Mouse (Mus musculus): ENCODE measurements around the gene B3gat3. TPM values are rescaled to one million over a fixed set of nuclear protein-coding genes. Genes with fewer than 3 reads are reported as not detected.

The B3gat3 gene
- total RNA-seq, 1 experiment from 2014 or later, result 17.5 TPM

DNA sequence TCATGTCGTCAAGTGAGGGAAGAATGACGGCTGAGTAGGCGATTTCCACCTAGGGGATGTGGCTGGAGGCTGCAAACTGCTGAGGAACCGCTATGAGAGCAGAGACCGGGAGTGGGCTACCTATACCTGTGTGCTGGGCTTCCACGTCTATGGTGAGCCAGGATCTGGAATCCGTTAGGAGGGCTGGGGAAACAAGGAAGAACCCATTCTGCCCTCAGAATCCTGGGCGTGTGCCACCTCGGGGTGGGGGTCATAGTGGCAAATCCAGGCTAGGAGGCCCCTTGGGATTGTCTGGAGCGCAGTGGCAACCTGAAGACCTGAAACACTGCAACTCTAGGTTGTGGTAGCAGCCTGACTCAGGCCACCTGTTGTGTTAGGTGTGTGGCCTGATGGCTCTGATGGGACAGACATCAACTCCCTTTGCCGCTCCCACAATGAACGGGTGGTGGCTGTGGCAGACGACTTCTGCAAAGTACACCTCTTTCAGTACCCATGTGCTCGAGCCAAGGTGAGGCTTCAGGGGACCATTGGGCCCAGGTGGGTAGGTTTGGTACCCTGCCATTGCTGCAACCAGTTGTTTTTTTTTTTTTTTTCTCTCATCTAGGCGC is 20.5 kb downstream of the B3gat3 start:
- ATAC-seq (replicated peaks; ENCODE audit: low read depth, poor library complexity, severe bottlenecking), result no peak

DNA sequence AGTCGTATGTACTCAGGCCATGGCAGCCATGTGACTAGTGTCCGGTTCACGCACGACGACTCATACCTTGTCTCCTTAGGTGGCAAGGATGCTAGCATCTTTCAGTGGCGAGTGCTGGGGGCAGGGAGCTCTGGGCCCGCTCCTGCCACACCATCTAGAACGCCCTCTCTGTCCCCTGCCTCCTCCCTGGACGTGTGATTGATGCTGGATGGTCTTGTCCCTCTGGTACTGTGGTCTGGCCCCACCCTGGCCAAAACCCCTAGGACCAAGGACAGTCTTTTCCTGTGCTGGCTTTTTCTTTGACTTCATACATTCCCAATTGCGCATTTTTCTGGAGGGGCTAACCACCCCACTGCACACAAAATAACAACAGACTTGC is 21.0 kb downstream of the B3gat3 start:
- no peak for ATAC-seq (replicated peaks; ENCODE audit: low read depth, poor library complexity, severe bottlenecking)

DNA sequence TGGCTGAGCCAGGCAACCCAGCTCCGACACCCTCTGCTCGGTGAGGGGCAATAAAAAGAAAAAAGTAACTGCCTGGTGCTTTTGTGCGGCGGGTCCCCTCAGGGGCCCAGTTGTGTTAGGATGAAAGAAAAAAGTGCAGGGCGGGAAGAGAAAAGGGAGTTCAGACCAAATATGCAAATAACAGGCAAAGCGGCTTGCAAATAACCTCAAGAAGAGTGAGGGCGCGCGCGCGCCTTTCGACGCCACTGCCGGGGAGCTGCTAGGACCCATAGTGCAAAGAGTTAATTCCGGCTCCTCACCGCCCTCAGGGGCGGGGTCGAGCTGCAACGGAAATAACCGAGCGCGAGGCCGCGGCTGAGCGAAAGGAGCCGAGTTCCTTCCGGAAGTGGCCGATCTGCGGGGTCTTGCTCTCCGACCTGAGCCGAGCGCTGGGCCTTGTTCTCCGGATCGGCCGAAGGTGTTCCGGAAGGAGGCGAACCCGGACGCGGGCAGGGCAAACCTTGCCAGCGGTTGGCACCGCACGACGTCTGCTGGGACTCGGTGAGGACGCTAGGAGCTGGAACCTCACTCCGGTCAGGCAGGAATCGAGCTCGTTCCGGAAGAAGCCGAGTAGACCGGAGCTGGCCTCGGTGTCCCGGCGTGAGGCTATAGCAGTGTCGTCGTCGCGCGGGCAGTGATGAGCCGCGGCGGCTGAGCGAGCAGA is 21.5 kb downstream of the B3gat3 start, which contains the start of gene Mta2:
Mta2 (plus strand) TSS at position 361 of the 703 bp plus-strand sequence.
- peak; percentile 82 for ATAC-seq (replicated peaks; ENCODE audit: low read depth, poor library complexity, severe bottlenecking)

DNA sequence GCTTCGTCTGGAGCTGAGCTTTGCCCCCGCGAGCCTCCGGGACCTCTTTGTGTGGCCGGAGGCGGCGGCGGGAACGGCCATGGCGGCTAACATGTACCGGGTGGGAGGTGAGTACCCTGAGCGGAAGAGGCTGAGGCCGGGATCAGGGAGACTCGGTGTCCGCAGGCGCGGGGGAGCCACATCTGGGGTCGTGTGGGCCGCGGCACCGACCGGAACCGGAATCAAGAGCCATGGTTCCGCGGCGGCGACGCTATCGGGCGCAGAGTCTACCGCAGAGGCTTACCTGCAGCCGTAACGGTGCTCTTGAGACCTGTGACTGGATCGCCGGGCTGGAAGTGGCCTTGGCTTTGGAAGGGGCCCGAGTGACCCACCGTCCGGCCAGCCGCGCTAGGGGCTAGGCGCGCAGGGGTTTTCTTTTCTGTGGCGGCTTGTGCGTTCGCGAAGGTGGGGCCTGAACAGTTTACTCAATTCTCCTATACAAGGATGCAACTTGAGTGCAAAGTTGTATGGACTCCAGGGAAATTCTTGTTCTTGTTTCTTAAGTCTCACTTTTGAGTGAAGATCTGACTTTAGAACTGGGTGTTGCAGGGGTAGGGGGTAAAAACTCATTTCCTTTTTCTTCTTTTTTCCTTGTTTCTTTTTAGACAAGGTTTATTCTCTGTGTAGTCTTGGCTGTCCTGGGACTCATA is 22.2 kb downstream of the B3gat3 start:
- ATAC-seq (replicated peaks; ENCODE audit: low read depth, poor library complexity, severe bottlenecking), result peak; percentile 1; the same call in 1 of the 2 replicates

DNA sequence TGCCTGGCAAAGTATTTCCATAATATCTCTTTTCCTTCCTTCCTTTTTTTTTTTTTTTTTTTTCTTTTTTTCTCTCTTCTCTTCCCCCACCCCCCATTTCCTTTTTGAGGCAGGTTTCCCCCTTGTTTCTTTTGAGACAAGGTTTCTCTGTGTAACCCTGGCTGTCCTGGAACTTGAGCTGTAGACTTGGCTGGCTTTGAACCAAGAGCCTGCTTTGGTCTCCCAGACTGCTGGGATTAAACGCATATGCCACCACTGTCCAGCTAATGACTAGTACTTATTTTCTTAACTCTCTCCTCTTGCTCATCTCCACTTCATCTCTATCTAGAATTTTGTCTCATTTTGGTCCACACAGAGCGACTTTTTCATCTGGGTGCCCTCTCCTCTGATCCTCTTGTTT is 22.9 kb downstream of the B3gat3 start:
- no peak for ATAC-seq (replicated peaks; ENCODE audit: low read depth, poor library complexity, severe bottlenecking)

DNA sequence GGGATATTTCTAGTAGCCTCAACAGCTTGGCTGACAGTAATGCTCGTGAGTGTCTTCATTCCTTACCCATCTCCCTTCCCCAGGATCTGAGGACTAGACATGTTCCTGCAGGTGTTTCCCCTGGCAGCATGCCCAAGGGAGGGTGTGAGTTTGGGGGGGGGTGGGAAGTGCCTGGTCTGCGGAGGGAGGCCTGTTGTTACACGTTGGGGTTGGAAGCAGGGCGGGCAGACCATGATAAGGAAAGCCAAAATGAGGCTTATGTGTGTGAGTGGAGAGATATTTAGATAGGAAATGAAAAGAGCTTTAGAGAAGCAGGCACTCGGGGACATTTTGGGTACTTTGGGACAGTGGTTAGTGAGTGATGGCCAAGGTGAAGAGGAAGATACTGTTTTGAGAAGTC is 23.9 kb downstream of the B3gat3 start:
- peak; percentile 7 for ATAC-seq (replicated peaks; ENCODE audit: low read depth, poor library complexity, severe bottlenecking)

DNA sequence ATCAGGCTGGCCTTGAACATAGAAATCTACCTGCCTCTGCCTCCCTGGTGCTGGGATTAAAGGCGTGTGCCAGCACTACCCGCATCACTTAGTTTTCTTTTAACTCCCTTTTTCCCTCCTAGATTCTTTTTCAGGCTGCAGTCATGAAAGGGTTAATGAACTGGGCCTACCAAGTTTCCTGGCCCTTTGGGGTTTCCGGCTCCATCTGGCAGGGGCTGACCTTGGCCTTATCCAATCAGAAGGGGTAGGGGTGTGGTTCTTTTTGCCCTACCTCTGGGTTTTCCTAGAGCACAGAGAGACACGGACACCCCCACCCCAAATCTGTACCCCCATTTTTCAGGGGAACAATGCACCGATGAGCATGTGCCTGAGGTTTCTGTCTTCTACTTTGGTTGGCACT is 24.6 kb downstream of the B3gat3 start:
- peak; percentile 16; the same call in 1 of the 2 replicates for ATAC-seq (replicated peaks; ENCODE audit: low read depth, poor library complexity, severe bottlenecking)

DNA sequence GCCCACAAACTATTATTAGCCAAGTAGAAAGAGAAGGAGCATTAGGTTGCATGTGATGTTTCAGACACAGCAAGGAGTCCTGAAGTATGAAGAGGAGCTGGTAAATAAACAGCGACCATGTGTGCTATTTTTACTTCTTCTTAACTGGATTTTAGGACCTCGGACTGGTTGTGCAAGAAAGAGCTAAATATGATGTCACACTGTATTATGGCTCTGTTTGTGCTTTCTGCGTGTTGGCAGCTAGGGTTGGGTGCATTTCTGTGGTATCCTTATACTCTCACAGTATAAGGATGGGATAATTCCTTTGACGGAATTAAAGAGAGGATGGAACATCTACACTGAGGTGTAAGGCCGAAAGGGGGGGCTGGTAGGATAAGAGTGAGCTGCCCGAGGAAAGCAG is 25.1 kb downstream of the B3gat3 start:
- ATAC-seq (replicated peaks; ENCODE audit: low read depth, poor library complexity, severe bottlenecking), result no peak

DNA sequence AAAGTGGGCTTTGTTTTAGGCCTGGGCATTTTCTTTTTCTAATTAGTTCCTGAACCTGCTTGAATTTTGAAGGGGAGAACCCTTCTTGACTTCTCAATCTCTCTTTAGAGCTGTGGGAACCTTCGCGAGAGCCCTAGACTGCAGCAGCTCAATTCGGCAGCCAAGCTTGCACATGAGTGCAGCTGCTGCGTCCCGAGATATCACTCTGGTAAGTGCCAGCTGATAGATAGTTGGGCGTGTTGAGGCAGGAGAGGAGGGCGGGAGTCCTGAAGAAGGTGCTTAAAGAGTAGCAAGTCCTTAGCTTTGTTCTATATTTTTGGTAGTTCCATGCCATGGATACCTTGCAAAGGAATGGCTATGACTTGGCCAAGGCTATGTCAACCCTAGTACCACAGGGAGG is 26.8 kb downstream of the B3gat3 start:
- ATAC-seq (replicated peaks; ENCODE audit: low read depth, poor library complexity, severe bottlenecking), result no peak

DNA sequence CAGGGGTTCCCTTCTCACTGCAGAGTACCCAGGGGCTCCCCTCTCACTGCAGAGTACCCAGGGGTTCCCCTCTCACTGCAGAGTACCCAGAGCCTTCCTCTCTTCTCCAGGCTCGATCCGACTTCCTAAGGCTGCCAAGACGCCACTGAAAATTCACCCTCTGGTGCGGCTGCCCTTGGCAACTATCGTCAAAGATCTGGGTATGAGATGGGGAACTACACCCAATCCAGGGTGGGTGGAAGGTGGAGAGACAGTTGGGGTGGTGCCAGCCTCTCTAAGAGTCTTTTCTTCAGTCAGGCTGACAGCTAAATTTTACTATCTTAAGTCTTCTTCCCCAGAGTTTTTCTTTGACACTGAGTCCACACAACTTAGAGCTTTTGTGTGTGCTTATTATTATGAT is 30.0 kb downstream of the B3gat3 start:
- ATAC-seq (replicated peaks; ENCODE audit: low read depth, poor library complexity, severe bottlenecking), result no peak

DNA sequence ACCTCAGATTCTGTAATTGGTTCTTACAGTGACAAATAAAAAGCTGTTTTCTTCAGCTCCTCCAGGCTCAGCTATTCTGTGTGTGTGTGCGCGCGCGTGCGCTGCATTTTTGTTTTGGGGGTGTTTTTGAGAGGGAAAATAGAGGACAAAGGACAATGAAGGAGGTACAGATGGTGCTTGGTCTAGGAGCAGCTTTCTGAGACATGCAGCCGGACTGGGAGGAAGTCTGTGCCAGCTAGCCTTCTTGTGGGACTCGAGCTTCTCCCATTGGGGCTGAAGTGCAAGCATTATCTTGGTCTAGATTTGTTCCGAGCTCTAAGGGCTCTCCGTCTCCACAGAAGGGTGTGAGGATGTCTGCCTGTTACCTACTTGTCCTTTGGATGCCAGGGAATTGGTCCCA is 32.1 kb downstream of the B3gat3 start:
- no peak for ATAC-seq (replicated peaks; ENCODE audit: low read depth, poor library complexity, severe bottlenecking)

DNA sequence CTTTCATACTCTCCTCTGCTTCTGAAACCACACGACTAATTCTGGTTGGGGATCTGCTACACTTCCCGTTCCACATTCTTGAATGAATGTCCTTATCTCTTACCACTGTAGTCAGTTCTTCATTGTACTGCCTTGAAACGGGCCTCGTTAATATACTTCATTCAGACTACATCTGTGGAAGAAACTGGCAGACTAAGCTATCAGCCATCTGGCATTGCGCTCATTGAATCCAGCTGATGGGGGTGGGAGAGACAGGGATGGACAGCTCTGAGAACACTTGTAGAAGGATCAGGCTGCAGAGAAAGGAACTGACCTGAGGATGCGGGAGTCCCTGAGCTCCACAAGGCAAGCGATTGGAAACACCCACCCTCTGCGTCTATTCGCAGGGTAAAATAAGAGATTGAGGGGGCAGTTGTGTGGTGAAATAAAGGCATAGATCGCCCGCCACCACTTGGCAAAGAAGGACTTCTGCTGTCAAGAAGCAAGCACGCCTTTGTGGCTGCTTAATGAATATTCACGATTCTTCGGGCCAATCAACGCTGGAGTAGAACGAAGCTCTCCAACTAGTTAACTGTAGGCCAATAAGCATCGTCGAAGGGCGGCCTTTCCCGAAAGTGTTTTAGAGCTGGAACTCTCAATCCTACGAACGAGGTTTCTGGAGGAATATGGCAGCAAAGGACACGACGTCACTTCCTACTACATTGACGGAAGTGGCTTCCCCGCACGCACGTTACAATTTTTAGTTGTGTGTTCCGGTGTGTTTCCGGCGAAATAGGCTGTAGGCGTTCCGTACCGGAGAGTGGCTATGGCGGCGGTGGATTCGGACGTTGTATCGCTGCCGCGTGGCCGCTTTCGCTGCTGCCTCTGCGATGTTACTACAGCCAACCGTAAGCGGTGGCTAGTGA is 33.2 kb downstream of the B3gat3 start, which contains the start of gene Tut1:
Tut1 (plus strand) TSS at position 713 of the 905 bp plus-strand sequence.
- peak; percentile 95 for ATAC-seq (replicated peaks; ENCODE audit: low read depth, poor library complexity, severe bottlenecking)

DNA sequence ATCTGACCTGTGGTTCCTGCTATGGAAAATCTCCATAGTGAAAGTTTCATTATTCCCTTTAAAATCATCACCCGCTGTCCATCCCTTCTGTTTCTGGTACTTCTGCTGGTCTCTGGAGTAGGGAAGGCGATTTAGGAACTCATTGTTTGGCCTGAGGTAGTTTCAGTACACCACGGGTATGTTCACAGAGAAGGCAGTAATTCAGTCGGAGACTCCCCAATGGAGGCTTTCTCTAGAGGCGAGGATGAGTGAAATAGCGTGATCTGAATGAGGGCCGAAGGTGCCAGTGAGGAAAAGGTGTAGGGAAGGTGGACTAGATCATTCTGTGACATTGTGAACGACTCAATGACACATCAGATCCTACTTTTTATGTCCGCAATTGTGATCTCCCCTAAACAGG is 34.0 kb downstream of the B3gat3 start:
- no peak for ATAC-seq (replicated peaks; ENCODE audit: low read depth, poor library complexity, severe bottlenecking)

DNA sequence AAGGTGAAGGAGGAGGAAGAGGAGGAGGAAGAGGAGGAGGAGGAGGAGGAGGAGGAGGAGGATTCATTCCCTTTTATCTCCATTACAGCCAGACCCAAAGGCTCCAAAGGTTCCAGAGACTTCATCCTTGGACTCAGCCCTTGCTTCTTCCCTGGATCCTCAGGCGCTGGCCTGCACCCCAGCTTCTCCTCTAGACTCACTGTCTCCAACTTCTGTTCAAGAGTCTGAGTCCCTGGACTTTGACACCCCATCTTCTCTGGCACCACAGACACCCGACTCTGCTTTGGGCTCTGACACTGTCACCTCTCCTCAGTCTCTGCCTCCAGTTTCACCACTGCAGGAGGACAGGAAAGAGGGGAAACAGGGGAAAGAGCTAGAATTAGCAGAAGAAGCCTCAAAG is 42.1 kb downstream of the B3gat3 start:
- ATAC-seq (replicated peaks; ENCODE audit: low read depth, poor library complexity, severe bottlenecking), result no peak

DNA sequence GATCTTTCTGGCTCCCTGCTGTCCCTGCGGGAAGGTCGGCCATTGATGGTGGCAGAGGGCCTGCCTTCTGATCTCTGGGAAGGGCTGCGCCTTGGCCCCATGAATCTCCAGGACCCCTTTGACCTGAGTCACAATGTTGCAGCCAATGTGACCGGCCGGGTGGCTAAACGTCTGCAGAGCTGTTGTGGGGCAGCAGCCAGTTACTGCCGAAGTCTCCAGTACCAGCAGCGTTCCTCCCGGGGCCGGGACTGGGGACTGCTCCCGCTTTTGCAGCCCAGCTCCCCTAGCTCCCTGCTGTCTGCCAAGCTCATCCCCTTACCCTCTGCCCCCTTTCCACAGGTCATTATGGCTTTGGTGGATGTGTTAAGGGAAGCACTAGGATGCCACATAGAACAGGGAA is 44.9 kb downstream of the B3gat3 start:
- no peak for ATAC-seq (replicated peaks; ENCODE audit: low read depth, poor library complexity, severe bottlenecking)

DNA sequence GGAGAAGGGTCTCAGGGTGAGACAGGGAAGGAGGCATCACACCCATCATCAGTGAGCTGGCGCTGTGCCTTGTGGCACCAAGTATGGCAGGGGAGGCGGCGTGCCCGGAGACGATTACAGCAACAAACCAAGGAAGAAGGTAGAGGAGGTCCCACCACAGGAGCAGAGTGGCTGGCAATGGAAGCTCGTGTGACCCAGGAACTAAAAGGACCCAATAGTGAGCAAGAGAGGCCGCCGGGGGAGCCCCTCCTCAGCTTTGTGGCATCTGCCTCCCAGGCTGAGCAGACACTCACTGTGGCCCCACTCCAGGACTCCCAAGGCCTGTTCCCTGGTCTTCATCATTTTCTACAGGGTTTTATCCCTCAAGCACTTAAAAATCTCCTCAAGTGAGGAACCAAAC is 45.6 kb downstream of the B3gat3 start:
- ATAC-seq (replicated peaks; ENCODE audit: low read depth, poor library complexity, severe bottlenecking), result no peak

DNA sequence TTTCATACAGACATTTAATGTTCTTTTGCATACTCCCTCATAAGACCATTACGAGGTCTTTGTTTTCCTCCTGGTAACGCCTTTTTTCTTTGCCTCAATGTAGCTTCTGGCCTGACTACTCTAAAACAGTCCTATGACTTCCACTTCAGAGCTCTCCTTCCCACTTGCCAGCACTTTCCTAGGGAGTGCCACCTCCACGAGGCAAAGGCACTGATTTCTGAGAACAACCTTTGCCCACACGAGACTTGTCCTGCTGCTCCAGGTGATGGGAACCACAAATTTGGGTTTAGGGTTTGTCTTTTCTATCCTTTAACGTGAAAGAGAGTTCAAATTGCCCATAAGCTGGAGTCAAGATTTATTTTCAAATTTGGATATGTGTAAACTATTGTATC is 46.0 kb downstream of the B3gat3 start:
- ATAC-seq (replicated peaks; ENCODE audit: low read depth, poor library complexity, severe bottlenecking), result no peak

DNA sequence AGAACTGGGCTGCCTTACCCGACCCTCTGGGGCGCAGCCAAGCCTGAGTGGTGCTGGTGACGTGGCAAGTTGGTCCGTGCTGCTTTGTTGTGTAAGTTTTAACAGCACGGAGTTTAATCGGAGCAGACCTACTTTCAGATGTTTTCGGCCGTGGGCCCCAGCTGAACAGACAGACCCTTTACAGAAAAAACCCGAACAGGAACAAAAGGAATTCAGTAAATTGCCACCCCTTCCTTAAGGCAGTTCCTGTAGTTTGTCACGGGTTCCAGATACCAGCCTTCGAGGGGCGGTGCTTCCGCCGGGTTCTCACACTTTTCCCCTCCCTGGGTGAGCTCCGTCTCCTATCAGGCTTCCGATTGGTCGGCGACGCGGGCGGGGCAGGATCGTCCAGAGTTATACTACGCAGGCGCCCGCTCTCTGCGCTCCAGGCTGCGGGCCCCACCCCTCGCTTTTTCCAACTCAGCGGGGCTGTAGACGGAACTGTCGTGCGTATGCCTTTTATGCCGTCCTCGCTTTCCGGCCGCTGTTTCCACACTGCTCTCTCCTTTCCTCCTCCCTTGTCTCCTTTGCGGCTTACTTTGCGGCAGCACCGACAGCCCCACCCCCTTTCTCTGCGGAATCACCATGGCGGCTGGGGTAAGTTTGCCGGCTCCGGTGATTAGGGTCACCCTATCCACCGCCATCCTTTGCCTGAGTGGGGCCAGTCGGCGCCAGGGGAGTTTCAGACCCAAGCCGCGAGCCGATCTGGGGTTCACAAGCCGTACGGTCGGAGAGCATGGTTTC is 46.6 kb downstream of the B3gat3 start, which contains the start of gene Eef1g:
Eef1g (plus strand) TSS at position 452 of the 783 bp plus-strand sequence.
- ATAC-seq (replicated peaks; ENCODE audit: low read depth, poor library complexity, severe bottlenecking), result peak; percentile 96

DNA sequence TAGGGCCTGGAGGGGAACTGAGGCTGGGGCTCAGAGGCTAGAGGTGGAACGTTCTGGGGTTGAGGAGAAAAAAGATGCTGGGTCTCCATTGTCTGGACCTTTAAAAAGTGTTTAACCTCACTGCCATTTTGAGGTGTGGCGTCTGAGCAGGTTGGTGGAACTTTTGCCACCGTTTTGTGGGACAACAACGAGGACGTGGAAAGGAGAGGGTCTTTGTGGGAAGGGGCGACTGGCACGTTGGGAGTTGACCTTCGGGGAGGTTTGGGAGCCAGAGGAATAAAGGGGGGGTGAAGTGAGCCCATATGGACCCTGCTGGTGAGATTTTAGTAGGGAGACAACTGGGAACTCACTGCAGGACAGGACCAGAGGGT is 47.2 kb downstream of the B3gat3 start:
- ATAC-seq (replicated peaks; ENCODE audit: low read depth, poor library complexity, severe bottlenecking), result peak; percentile 8; the same call in 1 of the 2 replicates
